Mouse (Mus musculus) liver, embryonic 14.5 days (tissue): Measurements from ENCODE around the gene Zxdc. TPM values are rescaled to one million over a fixed set of nuclear protein-coding genes. Genes with fewer than 3 reads are reported as not detected.

Experiments used
- ATAC-seq: fragments of 200-750 bp; cut with Nextera tagmentation; 2 replicates; pipeline ENCODE4 v1.8.0; 2017; ENCODE audit warnings: moderate number of reproducible peaks, mild to moderate bottlenecking, moderate library complexity; ENCODE audit not compliant: insufficient read depth
- DNase-seq, 3 experiments: peaks; one replicate each; pipeline ENCODE4 v3.0.0-alpha.2; 2012 to 2013; ENCODE audit warnings: low read depth in 3 of 3, low spot score in 3 of 3
- H3K27ac ChIP-seq: fragments of 300-500 bp; sonication (generic); 2 replicates; pipeline ENCODE4 v1.5.1; 2014; ENCODE audit warnings: moderate library complexity, mild to moderate bottlenecking, control low read depth, inconsistent platforms
- H3K27me3 ChIP-seq: fragments of 300-500 bp; sonication (generic); 2 replicates; pipeline ENCODE4 v1.6.1; 2014; ENCODE audit warnings: mild to moderate bottlenecking, low read length, moderate library complexity; ENCODE audit not compliant: control insufficient read depth, insufficient read depth
- H3K36me3 ChIP-seq: fragments of 300-500 bp; sonication (generic); replicated peaks from 2 replicates; pipeline ENCODE4 v1.6.1; 2014; ENCODE audit warnings: low read depth; ENCODE audit not compliant: control insufficient read depth, insufficient read depth
- H3K4me1 ChIP-seq, 2 experiments: fragments of 200-500 bp in 1 of 2; fragments of 300-500 bp in 1 of 2; sonication (generic) in 1 of 2; replicated peaks; 2 replicates each; pipeline ENCODE4 v1.6.1; 2012 to 2014; ENCODE audit warnings: antibody characterized with exemption in 1 of 2, inconsistent platforms in 1 of 2, low read length in 1 of 2; ENCODE audit not compliant: control insufficient read depth in 2 of 2, insufficient read depth in 2 of 2
- H3K4me2 ChIP-seq: fragments of 300-500 bp; sonication (generic); 2 replicates; pipeline ENCODE4 v1.6.1; 2014; ENCODE audit warnings: low read depth, mild to moderate bottlenecking, control low read depth, moderate library complexity
- H3K4me3 ChIP-seq, 2 experiments: fragments of 200-500 bp in 1 of 2; fragments of 300-500 bp in 1 of 2; sonication (generic) in 1 of 2; 2 replicates each; pipeline ENCODE4 v1.5.1; 2012 to 2014; ENCODE audit warnings: low read depth in 2 of 2, low read length in 2 of 2, mild to moderate bottlenecking in 2 of 2, control low read depth in 1 of 2, inconsistent platforms in 1 of 2, moderate library complexity in 1 of 2; ENCODE audit not compliant: insufficient read depth in 1 of 2
- H3K9ac ChIP-seq: fragments of 300-500 bp; sonication (generic); replicated peaks from 2 replicates; pipeline ENCODE4 v1.6.1; 2014; ENCODE audit warnings: mild to moderate bottlenecking, control low read depth, moderate library complexity
- H3K9me3 ChIP-seq: fragments of 300-500 bp; sonication (generic); 2 replicates; pipeline ENCODE4 v1.6.1; 2016; ENCODE audit warnings: low read length, mixed read lengths; ENCODE audit not compliant: control insufficient read depth
- CTCF ChIP-seq: IDR thresholded peaks from 2 replicates; pipeline ENCODE4 v1.5.1; 2016; ENCODE audit warnings: antibody characterized with exemption, low read depth, control low read depth
- EP300 ChIP-seq: IDR thresholded peaks from 2 replicates; pipeline ENCODE4 v1.6.1; 2016; ENCODE audit warnings: antibody characterized with exemption, low read depth
- WGBS: fragments of 180-500 bp; shearing (Covaris S2); extraction: QIAGEN DNeasy Blood & Tissue Kit; methylation state at CpG from one replicate; pipeline ENCODE4 v1.1.7; 2014; ENCODE audit not compliant: insufficient replicate concordance; 5-methylcytosine and 5-hydroxymethylcytosine counted together
- polyA plus RNA-seq, 2 experiments: library from polyadenylated mRNA; depleted of rRNA in 1 of 2; stranded (reverse) in 1 of 2; unstranded in 1 of 2; fragments of >200 nt; fragmentation: Nextera tagmentation in 1 of 2; extraction: Ambion mirVana in 1 of 2; gene quantifications; 2 replicates each; pipeline versions ENCODE4 v1.2.1 to v1.2.3; 2012 to 2014

Gene Zxdc
- polyA plus RNA-seq, 2 experiments: 3.0 TPM

- Histone ChIP-seq H3K4me3 (no peak overlapping the region), H3K27ac (no peak overlapping the region), H3K27me3 (no peaks in the 10 kb centered on the region), H3K36me3 (no peaks in the 10 kb centered on the region), H3K9me3 (no peaks in the 10 kb centered on the region), H3K4me2 (no peak overlapping the region), H3K4me1 (no peaks in the 10 kb centered on the region), H3K9ac (no peak overlapping the region)
- 61% methylated on average over 2 of the region's 2 CpGs for WGBS
- no peak for TF ChIP-seq EP300
- TF ChIP-seq CTCF: no peak
- ATAC-seq (no peak), DNase-seq (no peak)
Measured at GRCm38 (mm10) chr6:90342343-90342742, 26.9 kb upstream of the Zxdc start.

DNA sequence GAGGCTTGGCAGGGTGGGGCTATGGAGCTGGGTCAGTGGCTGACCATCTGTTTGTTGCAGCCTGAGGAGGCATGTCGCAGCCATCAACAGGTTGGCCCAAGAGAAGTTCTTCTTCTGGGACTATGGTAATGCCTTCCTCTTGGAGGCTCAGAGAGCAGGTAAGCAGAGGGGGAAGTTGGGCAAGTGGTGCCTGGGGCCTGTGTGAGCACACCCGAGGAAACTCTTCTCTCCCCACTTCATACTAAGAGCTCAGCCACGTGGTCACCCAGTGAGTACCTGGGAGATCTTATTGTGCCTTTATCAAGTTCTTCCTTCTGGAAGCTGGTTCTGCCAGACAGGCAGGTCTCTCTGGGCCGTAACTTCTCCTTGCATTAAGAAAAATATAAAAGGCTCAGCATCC lies 22.1 kb upstream of the Zxdc start:
- H3K4me1 ChIP-seq: no peaks in the 10 kb centered on the region
- DNase-seq (no peak), ATAC-seq (no peak)
- no peaks in the 10 kb centered on the region for H3K9me3 ChIP-seq
- H3K9ac ChIP-seq: no peak overlapping the region
- no peaks in the 10 kb centered on the region for H3K36me3 ChIP-seq
- no peak overlapping the region for H3K27ac ChIP-seq
- TF ChIP-seq EP300 (no peak), CTCF (no peak)
- H3K27me3 ChIP-seq: no peaks in the 10 kb centered on the region
- 36% methylated on average over 4 of the region's 4 CpGs for WGBS
- H3K4me3 ChIP-seq: no peak overlapping the region
- no peak overlapping the region for H3K4me2 ChIP-seq

DNA sequence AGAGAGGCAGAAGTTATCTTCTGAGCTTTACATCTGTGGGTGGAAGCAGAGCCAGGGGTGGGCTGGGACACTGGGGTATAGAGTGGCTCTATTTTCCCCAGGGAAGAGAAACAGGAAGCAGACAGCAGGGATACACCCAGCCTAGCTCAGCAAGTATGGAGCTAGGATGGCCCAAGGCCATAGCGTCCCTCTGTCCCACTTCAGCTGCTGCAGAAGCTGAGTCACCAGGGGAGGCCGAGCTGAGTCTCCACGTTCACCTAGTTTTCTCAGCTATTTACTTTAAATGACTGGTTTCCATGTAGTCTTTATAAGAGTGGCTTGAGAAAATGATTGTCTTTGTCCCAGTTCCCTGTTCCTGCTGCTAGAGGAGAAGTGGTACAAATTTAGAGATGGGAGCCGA lies 20.8 kb upstream of the Zxdc start:
- H3K36me3 ChIP-seq: no peaks in the 10 kb centered on the region
- no peak overlapping the region for H3K4me3 ChIP-seq
- TF ChIP-seq EP300 (no peak), CTCF (no peak)
- WGBS: 49% methylated on average over 4 of the region's 4 CpGs
- H3K27me3 ChIP-seq: no peaks in the 10 kb centered on the region
- no peak overlapping the region for H3K4me2 ChIP-seq
- no peaks in the 10 kb centered on the region for H3K9me3 ChIP-seq
- ATAC-seq: no peak
- H3K9ac ChIP-seq: no peak overlapping the region
- no peaks in the 10 kb centered on the region for H3K4me1 ChIP-seq
- no peak overlapping the region for H3K27ac ChIP-seq
- DNase-seq: no peak

DNA sequence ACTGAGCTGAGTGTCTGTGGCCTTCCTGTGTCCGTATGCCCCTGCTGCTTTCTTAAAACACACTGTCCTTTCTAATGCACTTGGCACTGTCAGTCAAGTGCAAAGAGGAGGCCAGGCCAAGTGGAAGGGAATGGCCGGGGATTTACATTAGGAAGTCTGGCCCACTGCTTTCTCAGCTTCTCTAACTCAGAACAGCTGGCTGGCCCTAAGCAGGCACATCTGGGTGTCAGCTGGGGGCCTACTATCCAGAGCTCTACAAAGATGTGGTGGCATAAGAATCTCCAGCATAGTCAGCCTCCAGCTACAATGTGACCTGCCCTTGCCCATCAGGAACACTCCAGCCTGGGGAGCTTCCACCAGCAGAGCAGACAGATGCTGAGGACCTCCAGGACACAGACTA lies 19.3 kb upstream of the Zxdc start:
- no peaks in the 10 kb centered on the region for H3K4me1 ChIP-seq
- 64% methylated on average over 2 of the region's 2 CpGs for WGBS
- no peaks in the 10 kb centered on the region for H3K27me3 ChIP-seq
- TF ChIP-seq CTCF (no peak), EP300 (no peak)
- H3K4me2 ChIP-seq: no peak overlapping the region
- ATAC-seq: no peak
- no peaks in the 10 kb centered on the region for H3K9me3 ChIP-seq
- no peak overlapping the region for H3K9ac ChIP-seq
- DNase-seq: no peak
- H3K4me3 ChIP-seq: no peak overlapping the region
- no peaks in the 10 kb centered on the region for H3K36me3 ChIP-seq
- no peak overlapping the region for H3K27ac ChIP-seq

DNA sequence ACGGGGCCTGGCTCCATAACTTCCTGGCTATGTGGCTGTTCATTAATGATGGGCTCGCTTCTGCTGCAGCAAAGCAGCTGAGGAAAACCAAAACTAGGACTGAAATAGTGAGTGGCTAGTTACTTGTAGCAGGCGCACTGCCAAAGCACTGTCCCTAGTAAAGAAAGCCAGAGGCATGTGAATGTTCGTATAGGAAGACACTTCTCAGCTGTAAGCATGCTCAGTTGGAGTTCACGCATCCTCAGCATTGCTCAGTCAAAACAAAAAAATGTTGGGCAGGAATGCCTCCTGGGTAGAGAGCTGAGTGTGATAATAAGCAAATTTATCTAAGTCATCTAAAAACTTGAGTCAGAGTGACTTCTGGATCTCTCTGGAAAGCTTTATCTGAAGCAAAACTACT lies 11.2 kb upstream of the Zxdc start:
- H3K4me1 ChIP-seq: peaks cover 0 to 4% of the 10 kb centered on the region in 2 experiments; a peak in 2 of 4 replicates
- DNase-seq: no peak
- no peaks in the 10 kb centered on the region for H3K9me3 ChIP-seq
- no peaks in the 10 kb centered on the region for H3K36me3 ChIP-seq
- no peak overlapping the region for H3K27ac ChIP-seq
- no peak overlapping the region for H3K4me2 ChIP-seq
- WGBS: 49% methylated on average over 5 of the region's 5 CpGs
- no peak overlapping the region for H3K4me3 ChIP-seq
- ATAC-seq: no peak
- H3K27me3 ChIP-seq: no peaks in the 10 kb centered on the region
- H3K9ac ChIP-seq: no peak overlapping the region
- TF ChIP-seq EP300 (no peak), CTCF (no peak)
